Mouse (Mus musculus) G1E (cell line): Measurements from ENCODE around the gene Jun. TPM values are rescaled to one million over a fixed set of nuclear protein-coding genes. Genes with fewer than 3 reads are reported as not detected.

Source experiments
- ATAC-seq: 2 replicates; pipeline ENCODE4 v1.8.0; 2016; ENCODE audit warnings: mild to moderate bottlenecking; ENCODE audit not compliant: insufficient number of reproducible peaks, poor library complexity, low FRiP score, severe bottlenecking; ENCODE audit errors: extremely low read depth
- DNase-seq: peaks from one replicate; pipeline ENCODE4 v3.0.0; 2012; ENCODE audit warnings: low spot score
- H3K27me3 ChIP-seq: 2 replicates; pipeline ENCODE4 v1.6.1; 2012; ENCODE audit warnings: mild to moderate bottlenecking, low read length, inconsistent platforms; ENCODE audit not compliant: insufficient read depth
- H3K36me3 ChIP-seq: replicated peaks from 2 replicates; pipeline ENCODE3; 2012; ENCODE audit warnings: mild to moderate bottlenecking, inconsistent platforms
- H3K4me1 ChIP-seq: 2 replicates; pipeline ENCODE4 v1.6.1; 2012; ENCODE audit warnings: low read depth, low read length, inconsistent platforms, mixed read lengths; ENCODE audit not compliant: insufficient read depth
- H3K4me3 ChIP-seq: 2 replicates; pipeline ENCODE4 v1.5.1; 2012; ENCODE audit warnings: low read depth, mild to moderate bottlenecking, inconsistent platforms, low read length, moderate library complexity, mixed read lengths
- H3K9me3 ChIP-seq: replicated peaks from 2 replicates; pipeline ENCODE4 v1.6.1; 2012; ENCODE audit warnings: inconsistent platforms
- CTCF ChIP-seq: IDR thresholded peaks from 2 replicates; pipeline ENCODE4 v1.5.1; 2012; ENCODE audit warnings: low read depth, low read length, inconsistent platforms, mixed read lengths
- GATA1 ChIP-seq: IDR thresholded peaks from 2 replicates; pipeline ENCODE4 v1.6.1; 2012; ENCODE audit warnings: borderline replicate concordance, low read length, inconsistent platforms, mixed read lengths
- GATA2 ChIP-seq: IDR thresholded peaks from 2 replicates; pipeline ENCODE4 v1.6.1; 2012; ENCODE audit warnings: low read depth, low read length, inconsistent platforms, borderline replicate concordance
- POLR2AphosphoS5 ChIP-seq: IDR thresholded peaks from 2 replicates; pipeline ENCODE4 v1.6.1; 2012; ENCODE audit warnings: low read depth, low read length, inconsistent platforms; ENCODE audit not compliant: insufficient replicate concordance
- TAL1 ChIP-seq: conservative IDR thresholded peaks from 2 replicates; pipeline ENCODE4 v1.6.1; 2012; ENCODE audit warnings: low read depth, low read length, inconsistent platforms, mixed read lengths
- polyA plus RNA-seq: library from polyadenylated mRNA; stranded (reverse); fragments of >175 nt; gene quantifications from 2 replicates; pipeline ENCODE4 v1.2.3, GENCODE M21; 2012
- total RNA-seq, 2 experiments: library from RNA; stranded (forward) in 1 of 2; stranded (reverse) in 1 of 2; fragments of 200-1000 nt in 1 of 2; fragments of >200 nt in 1 of 2; fragmentation: Nextera tagmentation in 1 of 2; gene quantifications; 2 replicates each; pipeline ENCODE4 v1.2.3; 2014 to 2017

Gene Jun
- total and polyA plus RNA-seq, 3 experiments: 1.7 to 2.9 (median 2.3) TPM

DNA sequence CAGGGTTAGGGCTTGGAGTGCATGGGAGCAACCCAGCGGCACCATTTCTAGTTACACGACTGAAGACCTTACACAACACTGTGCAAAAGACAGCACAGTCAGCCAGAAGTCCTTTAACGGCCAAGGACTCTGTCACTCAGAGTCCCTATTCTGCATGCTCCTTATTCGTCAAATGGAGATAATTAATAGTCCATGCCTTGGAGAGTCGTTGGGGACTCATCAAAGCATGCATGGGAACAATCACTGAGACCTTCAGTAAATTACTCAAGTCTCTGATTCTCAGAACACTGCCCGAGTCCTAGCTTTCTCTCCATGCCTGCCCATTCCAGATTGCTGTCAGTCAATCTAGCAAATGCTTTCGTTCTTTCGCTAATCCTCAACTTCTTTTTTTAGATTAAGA is 44.3 kb downstream of the Jun start:
- TF ChIP-seq GATA1 (no peak), POLR2AphosphoS5 (no peak), CTCF (no peak), GATA2 (no peak), TAL1 (no peak)
- H3K36me3 ChIP-seq: no peaks in the 10 kb centered on the region
- H3K4me1 ChIP-seq: no peaks in the 10 kb centered on the region
- no peak for ATAC-seq
- H3K9me3 ChIP-seq: no peaks in the 10 kb centered on the region
- no peak overlapping the region for H3K4me3 ChIP-seq
- no peak for DNase-seq
- H3K27me3 ChIP-seq: peaks cover 3% of the 10 kb centered on the region; the same call in 1 of the 2 replicates

DNA sequence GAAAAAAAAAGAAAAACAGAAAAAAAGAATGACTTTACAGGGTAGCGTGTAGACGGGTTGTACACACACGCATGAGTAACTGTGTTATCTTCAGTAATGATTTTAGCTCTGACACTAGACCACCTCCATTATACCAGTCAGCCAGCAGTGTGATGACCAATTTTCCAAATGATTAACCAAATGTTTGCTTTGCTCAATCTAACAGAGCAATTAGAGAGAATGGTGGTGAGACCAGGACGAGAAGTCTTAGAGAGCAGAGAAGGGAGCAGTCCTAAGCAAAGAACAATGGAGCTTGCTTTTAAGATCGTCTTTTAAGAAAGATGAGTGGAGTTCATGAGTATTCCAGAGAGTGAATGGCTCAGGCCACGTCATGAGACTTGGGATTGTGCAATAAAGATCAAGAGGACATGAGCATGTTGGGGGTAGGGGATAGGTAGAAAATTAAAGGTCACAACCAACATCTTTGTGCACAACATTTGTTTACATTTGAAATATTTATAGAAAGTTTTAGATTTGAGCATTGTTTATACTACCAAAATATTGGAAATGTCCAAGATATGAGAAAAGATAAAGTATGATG is 46.7 kb downstream of the Jun start:
- no peak for TF ChIP-seq CTCF
- Histone ChIP-seq H3K4me1 (no peaks in the 10 kb centered on the region), H3K36me3 (no peaks in the 10 kb centered on the region), H3K27me3 (peaks cover 3% of the 10 kb centered on the region; the same call in 1 of the 2 replicates), H3K9me3 (no peaks in the 10 kb centered on the region), H3K4me3 (no peak overlapping the region)
- no peak for ATAC-seq
- DNase-seq: no peak

DNA sequence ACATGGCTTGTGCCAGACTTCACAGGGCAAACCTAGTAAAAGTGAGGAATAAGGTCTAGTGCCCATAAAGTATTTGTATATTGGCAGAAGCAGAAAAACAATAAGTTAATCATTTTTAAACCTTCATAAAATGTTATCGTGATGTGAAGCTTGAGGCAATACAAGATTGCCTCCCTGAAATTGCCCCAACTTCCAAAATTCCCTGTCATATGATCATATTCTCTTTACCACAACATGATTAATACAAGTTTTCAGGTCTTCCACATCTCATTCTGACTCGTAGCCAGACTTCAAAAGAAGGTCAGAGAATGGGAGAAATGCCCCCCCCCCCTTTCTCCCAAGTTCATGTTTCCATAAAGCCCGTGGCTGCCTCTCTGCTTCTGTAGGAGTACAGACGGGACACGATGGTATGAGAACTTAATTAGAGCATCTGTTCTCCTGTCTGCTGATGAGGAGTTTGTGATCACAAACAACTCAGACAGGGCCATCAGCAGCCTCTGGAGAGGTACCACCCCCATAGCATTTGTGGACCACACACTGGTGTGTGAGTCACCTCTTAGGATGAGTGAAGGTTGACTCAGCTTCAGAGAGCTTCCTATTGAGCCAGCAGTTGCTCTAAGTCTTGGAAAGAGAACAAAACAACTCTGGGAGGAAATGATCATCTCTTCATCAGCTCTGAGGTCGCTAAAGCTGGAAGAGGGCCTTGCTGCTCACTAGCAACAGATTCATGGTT is 50.8 kb downstream of the Jun start:
- Histone ChIP-seq H3K27me3 (0 out of 2 replicates have a peak, but pooled peaks cover 2% of the 10 kb centered on the region), H3K36me3 (no peaks in the 10 kb centered on the region), H3K9me3 (no peaks in the 10 kb centered on the region), H3K4me1 (no peaks in the 10 kb centered on the region), H3K4me3 (no peak overlapping the region)
- ATAC-seq (no peak), DNase-seq (no peak)
- TF ChIP-seq POLR2AphosphoS5 (no peak), GATA2 (no peak), GATA1 (no peak), TAL1 (no peak), CTCF (no peak)

- TF ChIP-seq GATA1 (no peak), TAL1 (no peak), GATA2 (no peak)
- Histone ChIP-seq H3K4me1 (no peaks in the 10 kb centered on the region), H3K36me3 (no peaks in the 10 kb centered on the region), H3K4me3 (no peak overlapping the region), H3K9me3 (no peaks in the 10 kb centered on the region), H3K27me3 (0 out of 2 replicates have a peak, but pooled peaks cover 2% of the 10 kb centered on the region)
- ATAC-seq: no peak
- DNase-seq: no peak
These were observed 51.9 kb downstream of the Jun start for GRCm38 (mm10) chr4:95000147-95000546.

GRCm38 (mm10) chr4:94999249-94999648 is 52.8 kb downstream of the Jun start:
- ATAC-seq (no peak), DNase-seq (no peak)
- Histone ChIP-seq H3K4me3 (no peak overlapping the region), H3K4me1 (no peaks in the 10 kb centered on the region), H3K36me3 (no peaks in the 10 kb centered on the region), H3K9me3 (no peaks in the 10 kb centered on the region), H3K27me3 (0 out of 2 replicates have a peak, but pooled peaks cover 2% of the 10 kb centered on the region)
- TF ChIP-seq TAL1 (no peak), CTCF (no peak), GATA2 (no peak), POLR2AphosphoS5 (no peak), GATA1 (no peak)

Other genes starting within 250 kb of the Jun start
- gene Eqtn, start 123.4 kb downstream of the Jun start, total RNA-seq (2014; fragmentation: Nextera tagmentation): not detected in 2 replicates
- 0.11 TPM in 1 of 2 replicates, not detected in the other for gene Eqtn, start 123.4 kb downstream of the Jun start, total RNA-seq (2017)
- not detected in 2 replicates for gene Eqtn, start 123.4 kb downstream of the Jun start, polyA plus RNA-seq
- gene Mysm1, start 73.1 kb downstream of the Jun start, total RNA-seq (2014; fragmentation: Nextera tagmentation): 70.9 and 84.1 TPM in 2 replicates
- 47.0 and 61.3 TPM in 2 replicates for gene Mysm1, start 73.1 kb downstream of the Jun start, total RNA-seq (2017)
- 1.0 and 4.2 TPM in 2 replicates for gene Mysm1, start 73.1 kb downstream of the Jun start, polyA plus RNA-seq